Mouse (Mus musculus) midbrain, embryonic 13.5 days (tissue): ENCODE results near the gene Speg. TPM values are rescaled to one million over a fixed set of nuclear protein-coding genes. Genes with fewer than 3 reads are reported as not detected.

Experiments used
- ATAC-seq: fragments of 200-750 bp; cut with Nextera tagmentation; 2 replicates; pipeline ENCODE4 v1.8.0; 2017; ENCODE audit warnings: mild to moderate bottlenecking, moderate TSS enrichment, moderate library complexity
- H3K27ac ChIP-seq: fragments of 300-500 bp; sonication (generic); 2 replicates; pipeline ENCODE4 v1.5.1; 2015; ENCODE audit warnings: inconsistent platforms, mild to moderate bottlenecking, moderate library complexity
- H3K27me3 ChIP-seq: fragments of 300-500 bp; sonication (generic); 2 replicates; pipeline ENCODE4 v1.6.1; 2015; ENCODE audit warnings: mild to moderate bottlenecking, inconsistent platforms
- H3K36me3 ChIP-seq: fragments of 300-500 bp; sonication (generic); 2 replicates; pipeline ENCODE4 v1.6.1; 2015; ENCODE audit warnings: mild to moderate bottlenecking, inconsistent platforms
- H3K4me1 ChIP-seq: fragments of 300-500 bp; sonication (generic); replicated peaks from 2 replicates; pipeline ENCODE4 v1.6.1; 2015; ENCODE audit warnings: inconsistent platforms
- H3K4me2 ChIP-seq: fragments of 300-500 bp; sonication (generic); replicated peaks from 2 replicates; pipeline ENCODE4 v1.6.1; 2015; ENCODE audit warnings: moderate library complexity, mild to moderate bottlenecking, inconsistent platforms
- H3K4me3 ChIP-seq: fragments of 300-500 bp; sonication (generic); replicated peaks from 2 replicates; pipeline ENCODE4 v1.5.1; 2015; ENCODE audit warnings: mild to moderate bottlenecking, inconsistent platforms
- H3K9ac ChIP-seq: fragments of 300-500 bp; sonication (generic); replicated peaks from 2 replicates; pipeline ENCODE4 v1.6.1; 2015; ENCODE audit warnings: mild to moderate bottlenecking, inconsistent platforms
- H3K9me3 ChIP-seq: fragments of 300-500 bp; sonication (generic); 2 replicates; pipeline ENCODE4 v1.6.1; 2016; ENCODE audit warnings: mild to moderate bottlenecking, inconsistent platforms
- WGBS: fragments of 180-500 bp; shearing (Covaris S2); methylation state at CpG from one replicate; pipeline ENCODE4 v1.1.7; 2015; 5-methylcytosine and 5-hydroxymethylcytosine counted together
- polyA plus RNA-seq: library from polyadenylated mRNA; unstranded; fragments of >200 nt; fragmentation: Nextera tagmentation; extraction: Ambion mirVana; gene quantifications from 2 replicates; pipeline ENCODE4 v1.2.1, GENCODE M21; 2015

Gene Speg
- polyA plus RNA-seq, 1 experiment from 2014 or later, result 12.8 TPM

GRCm38 (mm10) chr1:75455948-75456347, 80.9 kb downstream of the Speg start:
- no peaks in the 10 kb centered on the region for H3K9me3 ChIP-seq
- H3K4me1 ChIP-seq, result peaks cover 80% of the 10 kb centered on the region
- peak overlapping the region; percentile 89 for H3K27ac ChIP-seq
- peak overlapping the region; percentile 9; the same call in 1 of the 2 replicates for H3K4me3 ChIP-seq
- H3K36me3 ChIP-seq, result no peaks in the 10 kb centered on the region
- peak overlapping the region; percentile 73 for H3K4me2 ChIP-seq
- WGBS, result 11% methylated on average over 5 of the region's 5 CpGs
- ATAC-seq, result peak; percentile 40
- peak overlapping the region; percentile 37; the same call in 1 of the 2 replicates for H3K9ac ChIP-seq
- H3K27me3 ChIP-seq, result peaks cover 46% of the 10 kb centered on the region

- 0 out of 2 replicates have a peak, but pooled peaks have one; percentile 16 for ATAC-seq
- Histone ChIP-seq H3K9me3 (no peaks in the 10 kb centered on the region), H3K9ac (peak overlapping the region; percentile 41; the same call in 1 of the 2 replicates), H3K36me3 (no peaks in the 10 kb centered on the region), H3K4me3 (peak overlapping the region; percentile 34; the same call in 1 of the 2 replicates), H3K4me2 (peak overlapping the region; percentile 73), H3K4me1 (peaks cover 74% of the 10 kb centered on the region), H3K27me3 (peaks cover 36% of the 10 kb centered on the region), H3K27ac (peak overlapping the region; percentile 89)
- 4% methylated on average over 13 of the region's 14 CpGs for WGBS
Measured at GRCm38 (mm10) chr1:75456746-75457564, 81.9 kb downstream of the Speg start.

- H3K4me3 ChIP-seq, result peak overlapping the region; percentile 34
- H3K9ac ChIP-seq, result peak overlapping the region; percentile 41
- peak; percentile 34 for ATAC-seq
- no peaks in the 10 kb centered on the region for H3K36me3 ChIP-seq
- peak overlapping the region; percentile 89 for H3K27ac ChIP-seq
- H3K27me3 ChIP-seq, result peaks cover 29% of the 10 kb centered on the region
- H3K4me1 ChIP-seq, result peaks cover 67% of the 10 kb centered on the region
- no peaks in the 10 kb centered on the region for H3K9me3 ChIP-seq
- peak overlapping the region; percentile 73 for H3K4me2 ChIP-seq
- 4% methylated on average over 8 of the region's 10 CpGs for whole genome bisulfite sequencing
Measured at GRCm38 (mm10) chr1:75457710-75458024, 82.6 kb downstream of the Speg start.

- H3K4me1 ChIP-seq, result peaks cover 64% of the 10 kb centered on the region
- H3K9me3 ChIP-seq, result no peaks in the 10 kb centered on the region
- peaks cover 24% of the 10 kb centered on the region for H3K27me3 ChIP-seq
- peak overlapping the region; percentile 34 for H3K4me3 ChIP-seq
- H3K4me2 ChIP-seq, result peak overlapping the region; percentile 73
- peak; percentile 68 for ATAC-seq
- H3K9ac ChIP-seq, result peak overlapping the region; percentile 56
- peak overlapping the region; percentile 89 for H3K27ac ChIP-seq
- no peaks in the 10 kb centered on the region for H3K36me3 ChIP-seq
- 2% methylated on average over 42 of the region's 42 CpGs for WGBS
Measured at GRCm38 (mm10) chr1:75458025-75458788, 83.1 kb downstream of the Speg start.

GRCm38 (mm10) chr1:75458789-75459684, 83.9 kb downstream of the Speg start:
- Histone ChIP-seq H3K36me3 (no peaks in the 10 kb centered on the region), H3K4me3 (peak overlapping the region; percentile 34), H3K27me3 (peaks cover 21% of the 10 kb centered on the region), H3K9me3 (no peaks in the 10 kb centered on the region), H3K4me1 (peaks cover 65% of the 10 kb centered on the region), H3K9ac (peak overlapping the region; percentile 56), H3K4me2 (peak overlapping the region; percentile 73), H3K27ac (peak overlapping the region; percentile 89)
- 16% methylated on average over 23 of the region's 23 CpGs for WGBS
- no peak for ATAC-seq

- no peaks in the 10 kb centered on the region for H3K36me3 ChIP-seq
- 76% methylated on average over 7 of the region's 7 CpGs for WGBS
- H3K9ac ChIP-seq, result no peak overlapping the region
- ATAC-seq, result no peak
- H3K4me3 ChIP-seq, result no peak overlapping the region
- peaks cover 18% of the 10 kb centered on the region for H3K27me3 ChIP-seq
- H3K9me3 ChIP-seq, result no peaks in the 10 kb centered on the region
- H3K4me2 ChIP-seq, result no peak overlapping the region
- no peak overlapping the region for H3K27ac ChIP-seq
- H3K4me1 ChIP-seq, result peaks cover 66% of the 10 kb centered on the region
Measured at GRCm38 (mm10) chr1:75460297-75460696, 85.2 kb downstream of the Speg start.

GRCm38 (mm10) chr1:75462636-75463035, 87.5 kb downstream of the Speg start:
- 70% methylated on average over 1 of the region's 1 CpGs for WGBS
- no peaks in the 10 kb centered on the region for H3K9me3 ChIP-seq
- ATAC-seq, result no peak
- H3K36me3 ChIP-seq, result no peaks in the 10 kb centered on the region
- H3K27ac ChIP-seq, result peak overlapping the region; percentile 83
- H3K4me2 ChIP-seq, result no peak overlapping the region
- peaks cover 30% of the 10 kb centered on the region for H3K27me3 ChIP-seq
- H3K4me1 ChIP-seq, result peaks cover 61% of the 10 kb centered on the region
- no peak overlapping the region for H3K4me3 ChIP-seq
- H3K9ac ChIP-seq, result no peak overlapping the region

GRCm38 (mm10) chr1:75463652-75464204, 88.6 kb downstream of the Speg start:
- Histone ChIP-seq H3K9ac (peak overlapping the region; percentile 46), H3K27ac (peak overlapping the region; percentile 83)
- ATAC-seq, result peak; percentile 78

GRCm38 (mm10) chr1:75467215-75467927, 92.3 kb downstream of the Speg start:
- Histone ChIP-seq H3K27me3 (peaks cover 25% of the 10 kb centered on the region), H3K9me3 (no peaks in the 10 kb centered on the region), H3K9ac (peak overlapping the region; percentile 42; the same call in 1 of the 2 replicates), H3K27ac (peak overlapping the region; percentile 70), H3K4me2 (peak overlapping the region; percentile 17; the same call in 1 of the 2 replicates), H3K4me1 (peaks cover 43% of the 10 kb centered on the region), H3K36me3 (peaks cover 17% of the 10 kb centered on the region; the same call in 1 of the 2 replicates), H3K4me3 (no peak overlapping the region)
- peak; percentile 79 for ATAC-seq
- WGBS, result 7% methylated on average over 14 of the region's 14 CpGs

More at GRCm38 (mm10) chr1:75463652-75464204, 88.6 kb downstream of the Speg start:
- Histone ChIP-seq H3K4me2 (no peak overlapping the region), H3K4me3 (no peak overlapping the region), H3K9me3 (no peaks in the 10 kb centered on the region), H3K4me1 (peaks cover 53% of the 10 kb centered on the region), H3K36me3 (no peaks in the 10 kb centered on the region), H3K27me3 (peaks cover 29% of the 10 kb centered on the region)
- 66% methylated on average over 5 of the region's 5 CpGs for WGBS

- WGBS, result 82% methylated on average over 17 of the region's 17 CpGs
- H3K9me3 ChIP-seq, result no peaks in the 10 kb centered on the region
- H3K4me3 ChIP-seq, result no peak overlapping the region
- H3K27me3 ChIP-seq, result peaks cover 25% of the 10 kb centered on the region
- no peak for ATAC-seq
- H3K36me3 ChIP-seq, result peaks cover 37% of the 10 kb centered on the region
- H3K4me1 ChIP-seq, result peaks cover 30% of the 10 kb centered on the region
- no peak overlapping the region for H3K9ac ChIP-seq
- no peak overlapping the region for H3K4me2 ChIP-seq
- H3K27ac ChIP-seq, result no peak overlapping the region
Measured at GRCm38 (mm10) chr1:75469287-75469825, 94.3 kb downstream of the Speg start.
